Mouse (Mus musculus): Measurements from ENCODE around the gene Trio. TPM values are rescaled to one million over a fixed set of nuclear protein-coding genes. Genes with fewer than 3 reads are reported as not detected.

Gene Trio
- polyA plus RNA-seq, 1 experiment = 49.9 TPM

DNA sequence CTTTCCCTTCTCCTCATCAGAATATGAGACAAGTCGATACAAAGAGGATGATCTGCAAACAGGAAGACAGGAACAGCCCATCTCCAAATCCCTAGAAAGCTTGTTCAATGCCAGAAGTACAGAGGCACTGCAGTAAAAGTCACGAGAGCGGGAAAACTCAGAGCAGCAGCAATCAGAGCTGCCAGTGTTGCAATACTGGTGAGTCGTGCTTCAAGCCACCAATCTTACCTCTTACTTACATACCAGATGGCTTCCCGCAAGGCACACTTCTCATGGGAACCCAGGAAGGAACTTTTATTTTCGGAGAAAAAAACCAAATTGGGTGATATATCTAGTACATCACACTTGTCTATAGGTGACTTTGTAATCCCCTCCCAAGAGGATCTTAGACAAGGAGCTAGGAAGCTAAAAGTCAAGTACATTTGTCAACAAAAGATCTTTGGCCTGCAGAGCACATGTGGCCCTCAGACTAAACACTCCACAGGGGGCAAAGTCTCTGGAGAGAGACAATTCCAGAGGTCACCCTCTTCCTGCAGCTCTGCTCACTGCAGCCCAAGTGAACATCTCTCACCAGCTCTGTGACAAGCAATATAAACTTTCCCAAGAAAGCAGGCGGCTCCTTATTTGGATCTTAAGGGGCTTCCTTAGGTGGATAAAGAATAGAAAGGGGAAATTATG, 6.1 kb downstream of the Trio start:
- TF ChIP-seq CTCF (IDR thresholded peaks at IDR 0.05; ENCODE audit: low read depth, low read length) = no peak
- TF ChIP-seq POLR2A (IDR thresholded peaks at IDR 0.05; ENCODE audit: borderline replicate concordance, low read depth, low read length) = no peak
- peaks cover 42% of the 10 kb centered on the region for H3K4me1 ChIP-seq (ENCODE audit: control insufficient read depth, insufficient read depth, low read length)
- H3K27ac ChIP-seq (ENCODE audit: insufficient read depth, low read depth, low read length) = no peak overlapping the region
- no peak overlapping the region for H3K4me3 ChIP-seq (ENCODE audit: insufficient read depth, low read length)

DNA sequence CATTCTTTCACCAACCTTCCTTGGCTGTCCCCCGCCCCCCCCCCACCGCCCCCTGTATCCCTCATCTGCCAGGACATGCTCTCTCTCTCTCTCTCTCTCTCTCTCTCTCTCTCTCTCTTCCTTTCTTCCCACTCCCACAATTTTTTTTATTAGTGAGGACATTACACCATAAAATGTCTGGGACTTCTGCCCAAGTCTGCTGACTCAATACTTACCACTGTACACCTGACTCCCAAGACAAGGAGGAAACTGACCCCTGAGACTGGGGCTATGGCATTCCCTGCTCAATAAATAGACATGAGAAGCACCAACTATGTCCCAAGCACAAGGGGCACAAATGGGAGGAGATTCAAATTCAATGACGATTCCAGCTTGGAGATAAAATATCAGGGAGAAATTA, 18.1 kb downstream of the Trio start:
- Histone ChIP-seq H3K4me3 (ENCODE audit: insufficient read depth, low read length) (no peak overlapping the region), H3K27ac (ENCODE audit: insufficient read depth, low read depth, low read length) (no peak overlapping the region), H3K4me1 (ENCODE audit: control insufficient read depth, insufficient read depth, low read length) (peaks cover 11% of the 10 kb centered on the region)
- TF ChIP-seq CTCF (IDR thresholded peaks at IDR 0.05; ENCODE audit: low read depth, low read length) (no peak), POLR2A (IDR thresholded peaks at IDR 0.05; ENCODE audit: borderline replicate concordance, low read depth, low read length) (no peak)

GRCm38 (mm10) chr15:28004192-28004767, 21.4 kb downstream of the Trio start:
- H3K4me1 ChIP-seq (ENCODE audit: control insufficient read depth, insufficient read depth, low read length) = peaks cover 13% of the 10 kb centered on the region
- no peak for TF ChIP-seq POLR2A (IDR thresholded peaks at IDR 0.05; ENCODE audit: borderline replicate concordance, low read depth, low read length)
- H3K27ac ChIP-seq (ENCODE audit: insufficient read depth, low read depth, low read length) = no peak overlapping the region
- H3K4me3 ChIP-seq (ENCODE audit: insufficient read depth, low read length) = no peak overlapping the region

- Histone ChIP-seq H3K4me3 (ENCODE audit: insufficient read depth, low read length) (no peak overlapping the region), H3K27ac (ENCODE audit: insufficient read depth, low read depth, low read length) (no peak overlapping the region), H3K4me1 (ENCODE audit: control insufficient read depth, insufficient read depth, low read length) (peaks cover 9% of the 10 kb centered on the region; the same call in 1 of the 2 replicates)
- no peak for TF ChIP-seq CTCF (IDR thresholded peaks at IDR 0.05; ENCODE audit: low read depth, low read length)
- no peak for TF ChIP-seq POLR2A (IDR thresholded peaks at IDR 0.05; ENCODE audit: borderline replicate concordance, low read depth, low read length)
Measured at GRCm38 (mm10) chr15:28002515-28002914, 23.1 kb downstream of the Trio start.

GRCm38 (mm10) chr15:28001299-28001698, 24.3 kb downstream of the Trio start:
- Histone ChIP-seq H3K4me3 (ENCODE audit: insufficient read depth, low read length) (no peak overlapping the region), H3K27ac (ENCODE audit: insufficient read depth, low read depth, low read length) (no peak overlapping the region), H3K4me1 (ENCODE audit: control insufficient read depth, insufficient read depth, low read length) (peaks cover 9% of the 10 kb centered on the region; the same call in 1 of the 2 replicates)
- TF ChIP-seq POLR2A (IDR thresholded peaks at IDR 0.05; ENCODE audit: borderline replicate concordance, low read depth, low read length) = no peak
- no peak for TF ChIP-seq CTCF (IDR thresholded peaks at IDR 0.05; ENCODE audit: low read depth, low read length)

GRCm38 (mm10) chr15:27998621-27999359, 26.9 kb downstream of the Trio start:
- no peak for TF ChIP-seq POLR2A (IDR thresholded peaks at IDR 0.05; ENCODE audit: borderline replicate concordance, low read depth, low read length)
- TF ChIP-seq CTCF (IDR thresholded peaks at IDR 0.05; ENCODE audit: low read depth, low read length) = no peak
- Histone ChIP-seq H3K4me1 (ENCODE audit: control insufficient read depth, insufficient read depth, low read length) (peaks cover 10% of the 10 kb centered on the region; the same call in 1 of the 2 replicates), H3K27ac (ENCODE audit: insufficient read depth, low read depth, low read length) (no peak overlapping the region), H3K4me3 (ENCODE audit: insufficient read depth, low read length) (no peak overlapping the region)

DNA sequence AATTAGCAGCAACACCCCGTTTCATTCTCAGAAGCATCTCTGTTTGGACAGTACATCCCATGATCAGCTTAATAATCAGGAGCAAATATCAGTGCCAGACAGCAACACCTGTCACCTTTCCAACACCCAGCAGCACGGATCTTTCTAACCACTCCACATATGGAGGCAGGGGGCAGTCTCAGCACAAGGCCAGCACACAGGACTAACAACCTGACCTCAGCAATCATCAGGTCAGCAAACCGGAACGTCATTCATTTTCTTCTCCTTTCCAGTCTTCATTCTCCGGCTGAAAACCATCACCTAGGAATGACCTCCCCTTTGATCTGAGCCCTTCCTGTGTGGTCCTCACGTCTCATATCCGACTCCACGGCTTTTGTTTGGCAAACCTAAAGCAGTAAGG, 27.7 kb downstream of the Trio start:
- Histone ChIP-seq H3K4me3 (ENCODE audit: insufficient read depth, low read length) (no peak overlapping the region), H3K27ac (ENCODE audit: insufficient read depth, low read depth, low read length) (no peak overlapping the region), H3K4me1 (ENCODE audit: control insufficient read depth, insufficient read depth, low read length) (peaks cover 15% of the 10 kb centered on the region)
- TF ChIP-seq CTCF (IDR thresholded peaks at IDR 0.05; ENCODE audit: low read depth, low read length) = no peak
- TF ChIP-seq POLR2A (IDR thresholded peaks at IDR 0.05; ENCODE audit: borderline replicate concordance, low read depth, low read length) = no peak

- Histone ChIP-seq H3K4me1 (ENCODE audit: control insufficient read depth, insufficient read depth, low read length) (peaks cover 19% of the 10 kb centered on the region), H3K27ac (ENCODE audit: insufficient read depth, low read depth, low read length) (no peak overlapping the region), H3K4me3 (ENCODE audit: insufficient read depth, low read length) (no peak overlapping the region)
- TF ChIP-seq CTCF (IDR thresholded peaks at IDR 0.05; ENCODE audit: low read depth, low read length) (no peak), POLR2A (IDR thresholded peaks at IDR 0.05; ENCODE audit: borderline replicate concordance, low read depth, low read length) (no peak)
Measured at GRCm38 (mm10) chr15:27997391-27997841, 28.2 kb downstream of the Trio start.

DNA sequence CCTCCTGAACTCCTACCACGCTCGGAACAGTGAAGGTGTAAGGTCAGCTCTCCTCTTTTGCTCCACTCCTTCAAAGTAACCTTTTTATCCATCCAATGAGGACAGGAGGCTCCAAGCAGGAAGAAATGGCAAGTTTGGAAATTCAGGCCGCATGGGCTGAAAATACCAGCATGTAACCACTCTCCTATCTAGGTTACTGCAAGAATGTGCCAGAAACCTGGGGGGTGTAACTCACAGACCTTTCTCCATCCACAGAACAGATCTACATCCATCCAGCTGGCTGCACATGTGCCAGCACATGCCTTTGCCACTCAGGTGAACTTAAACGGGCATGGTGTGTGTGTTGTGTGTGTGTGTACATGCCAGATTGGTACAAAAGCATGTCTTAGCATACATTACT, 28.9 kb downstream of the Trio start:
- H3K27ac ChIP-seq (ENCODE audit: insufficient read depth, low read depth, low read length) = no peak overlapping the region
- no peak for TF ChIP-seq CTCF (IDR thresholded peaks at IDR 0.05; ENCODE audit: low read depth, low read length)
- no peak overlapping the region for H3K4me3 ChIP-seq (ENCODE audit: insufficient read depth, low read length)
- peaks cover 25% of the 10 kb centered on the region for H3K4me1 ChIP-seq (ENCODE audit: control insufficient read depth, insufficient read depth, low read length)

DNA sequence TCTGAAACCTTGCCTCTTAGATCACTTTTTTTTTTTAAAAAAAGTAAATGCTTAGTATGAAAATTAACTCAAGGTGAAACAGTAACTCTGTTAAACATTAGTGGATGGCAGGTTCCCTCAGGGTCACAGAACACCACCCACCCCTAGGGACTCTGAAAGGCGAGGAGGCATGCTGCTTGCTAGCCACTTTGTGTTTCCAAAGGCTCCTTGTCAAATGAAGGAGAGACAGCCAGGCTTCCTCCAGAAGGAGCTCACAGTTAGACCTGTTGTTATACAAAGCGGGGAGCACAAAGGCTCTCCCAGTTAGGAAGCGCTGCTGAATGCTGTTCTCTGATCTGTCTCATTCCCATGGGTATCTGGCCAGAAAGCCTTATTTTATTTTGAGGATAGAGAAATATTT, 30.2 kb downstream of the Trio start:
- Histone ChIP-seq H3K27ac (ENCODE audit: insufficient read depth, low read depth, low read length) (no peak overlapping the region), H3K4me3 (ENCODE audit: insufficient read depth, low read length) (no peak overlapping the region), H3K4me1 (ENCODE audit: control insufficient read depth, insufficient read depth, low read length) (peaks cover 29% of the 10 kb centered on the region)
- no peak for TF ChIP-seq CTCF (IDR thresholded peaks at IDR 0.05; ENCODE audit: low read depth, low read length)
